Mouse (Mus musculus): Measurements from ENCODE around the gene 1700022I11Rik. TPM values are rescaled to one million over a fixed set of nuclear protein-coding genes. Genes with fewer than 3 reads are reported as not detected.

Gene 1700022I11Rik
- polyA plus RNA-seq, 1 experiment from 2014 or later: 0.56 TPM

- H3K27ac ChIP-seq: peak within 1 kb of the TSS; percentile 51
These were observed 41.0 kb downstream of the 1700022I11Rik start, which contains the start of gene Fancg for GRCm38 (mm10) chr4:43010161-43011038. Fancg (minus strand) TSS chr4:43010506.

GRCm38 (mm10) chr4:43012091-43012490 is 42.7 kb downstream of the 1700022I11Rik start:
- H3K9ac ChIP-seq: no peak overlapping the region
- H3K27me3 ChIP-seq: no peaks in the 10 kb centered on the region
- no peak overlapping the region for H3K4me2 ChIP-seq
- no peaks in the 10 kb centered on the region for H3K9me3 ChIP-seq
- no peak overlapping the region for H3K27ac ChIP-seq
- 0 out of 2 replicates have a peak, but pooled peaks cover 4% of the 10 kb centered on the region for H3K36me3 ChIP-seq
- 97% methylated on average over 1 of the region's 1 CpGs for WGBS
- no peak for ATAC-seq (ENCODE audit: borderline replicate concordance, extremely low read depth, low FRiP score, low TSS enrichment)
- H3K4me1 ChIP-seq: peaks cover 15% of the 10 kb centered on the region
- no peak overlapping the region for H3K4me3 ChIP-seq

More at GRCm38 (mm10) chr4:43010161-43011038, 41.0 kb downstream of the 1700022I11Rik start, which contains the start of gene Fancg:
- Histone ChIP-seq H3K4me2 (peak within 1 kb of the TSS; percentile 79), H3K9me3 (no peaks in the 10 kb centered on the region), H3K36me3 (0 out of 2 replicates have a peak, but pooled peaks cover 4% of the 10 kb centered on the region), H3K9ac (peak within 1 kb of the TSS; percentile 67), H3K4me1 (peaks cover 15% of the 10 kb centered on the region), H3K4me3 (peak within 1 kb of the TSS; percentile 83), H3K27me3 (no peaks in the 10 kb centered on the region)
- peak; percentile 91 for ATAC-seq (ENCODE audit: borderline replicate concordance, extremely low read depth, low FRiP score, low TSS enrichment)
- WGBS: 1% methylated on average over 37 of the region's 37 CpGs

- Histone ChIP-seq H3K4me3 (no peak overlapping the region), H3K36me3 (peaks cover 53% of the 10 kb centered on the region), H3K27me3 (no peaks in the 10 kb centered on the region), H3K4me2 (no peak overlapping the region), H3K4me1 (no peaks in the 10 kb centered on the region), H3K9me3 (no peaks in the 10 kb centered on the region), H3K9ac (no peak overlapping the region), H3K27ac (no peak overlapping the region)
- 89% methylated on average over 4 of the region's 4 CpGs for WGBS
- ATAC-seq (ENCODE audit: borderline replicate concordance, extremely low read depth, low FRiP score, low TSS enrichment): no peak
These were observed 48.8 kb downstream of the 1700022I11Rik start for GRCm38 (mm10) chr4:43018156-43018555.

GRCm38 (mm10) chr4:43019176-43019575 is 49.8 kb downstream of the 1700022I11Rik start:
- 90% methylated on average over 10 of the region's 10 CpGs for WGBS
- no peak for ATAC-seq (ENCODE audit: borderline replicate concordance, extremely low read depth, low FRiP score, low TSS enrichment)
- Histone ChIP-seq H3K27me3 (no peaks in the 10 kb centered on the region), H3K4me1 (no peaks in the 10 kb centered on the region), H3K9ac (no peak overlapping the region), H3K36me3 (peaks cover 53% of the 10 kb centered on the region), H3K27ac (no peak overlapping the region), H3K4me3 (no peak overlapping the region), H3K9me3 (no peaks in the 10 kb centered on the region), H3K4me2 (no peak overlapping the region)

GRCm38 (mm10) chr4:43019641-43020465 is 50.4 kb downstream of the 1700022I11Rik start:
- Histone ChIP-seq H3K36me3 (peaks cover 53% of the 10 kb centered on the region), H3K9me3 (no peaks in the 10 kb centered on the region), H3K27me3 (no peaks in the 10 kb centered on the region), H3K4me1 (peaks cover 6% of the 10 kb centered on the region), H3K4me3 (no peak overlapping the region), H3K4me2 (no peak overlapping the region), H3K27ac (no peak overlapping the region), H3K9ac (no peak overlapping the region)
- 87% methylated on average over 23 of the region's 23 CpGs for WGBS
- ATAC-seq (ENCODE audit: borderline replicate concordance, extremely low read depth, low FRiP score, low TSS enrichment): no peak

GRCm38 (mm10) chr4:43020876-43021275 is 51.5 kb downstream of the 1700022I11Rik start:
- H3K36me3 ChIP-seq: peaks cover 53% of the 10 kb centered on the region
- no peak overlapping the region for H3K4me2 ChIP-seq
- 85% methylated on average over 16 of the region's 16 CpGs for WGBS
- H3K27ac ChIP-seq: no peak overlapping the region
- ATAC-seq (ENCODE audit: borderline replicate concordance, extremely low read depth, low FRiP score, low TSS enrichment): no peak
- H3K27me3 ChIP-seq: no peaks in the 10 kb centered on the region
- no peaks in the 10 kb centered on the region for H3K9me3 ChIP-seq
- H3K4me1 ChIP-seq: peaks cover 7% of the 10 kb centered on the region
- H3K4me3 ChIP-seq: no peak overlapping the region
- no peak overlapping the region for H3K9ac ChIP-seq

GRCm38 (mm10) chr4:43021341-43021740 is 51.9 kb downstream of the 1700022I11Rik start:
- Histone ChIP-seq H3K27ac (no peak overlapping the region), H3K36me3 (peaks cover 53% of the 10 kb centered on the region), H3K4me1 (peaks cover 7% of the 10 kb centered on the region), H3K27me3 (no peaks in the 10 kb centered on the region), H3K4me2 (no peak overlapping the region), H3K9me3 (no peaks in the 10 kb centered on the region), H3K4me3 (no peak overlapping the region), H3K9ac (no peak overlapping the region)
- no peak for ATAC-seq (ENCODE audit: borderline replicate concordance, extremely low read depth, low FRiP score, low TSS enrichment)
- WGBS: 79% methylated on average over 17 of the region's 17 CpGs

GRCm38 (mm10) chr4:43024673-43025072 is 55.3 kb downstream of the 1700022I11Rik start:
- Histone ChIP-seq H3K4me2 (peak overlapping the region; percentile 75), H3K27me3 (no peaks in the 10 kb centered on the region), H3K9me3 (no peaks in the 10 kb centered on the region), H3K9ac (peak overlapping the region; percentile 49), H3K36me3 (peaks cover 58% of the 10 kb centered on the region), H3K4me1 (peaks cover 9% of the 10 kb centered on the region), H3K4me3 (peak overlapping the region; percentile 62), H3K27ac (peak overlapping the region; percentile 92; the same call in 1 of the 2 replicates)
- ATAC-seq (ENCODE audit: borderline replicate concordance, extremely low read depth, low FRiP score, low TSS enrichment): no peak
- WGBS: 73% methylated on average over 14 of the region's 14 CpGs

GRCm38 (mm10) chr4:43025084-43025960 is 55.9 kb downstream of the 1700022I11Rik start, which contains the start of gene Pigo:
Pigo (minus strand) TSS chr4:43025819.
- Histone ChIP-seq H3K4me2 (peak within 1 kb of the TSS; percentile 75), H3K9me3 (no peaks in the 10 kb centered on the region), H3K4me3 (peak within 1 kb of the TSS; percentile 62), H3K27me3 (no peaks in the 10 kb centered on the region), H3K27ac (peak within 1 kb of the TSS; percentile 92), H3K36me3 (peaks cover 59% of the 10 kb centered on the region), H3K4me1 (peaks cover 15% of the 10 kb centered on the region), H3K9ac (peak within 1 kb of the TSS; percentile 49)
- WGBS: 5% methylated on average over 42 of the region's 42 CpGs
- ATAC-seq (ENCODE audit: borderline replicate concordance, extremely low read depth, low FRiP score, low TSS enrichment): peak; percentile 91

GRCm38 (mm10) chr4:43029121-43029520 is 59.7 kb downstream of the 1700022I11Rik start:
- WGBS: 93% methylated on average over 7 of the region's 7 CpGs
- Histone ChIP-seq H3K36me3 (peaks cover 39% of the 10 kb centered on the region), H3K27ac (no peak overlapping the region), H3K27me3 (no peaks in the 10 kb centered on the region), H3K4me2 (no peak overlapping the region), H3K9me3 (no peaks in the 10 kb centered on the region), H3K4me1 (peaks cover 27% of the 10 kb centered on the region), H3K9ac (no peak overlapping the region), H3K4me3 (no peak overlapping the region)
- ATAC-seq (ENCODE audit: borderline replicate concordance, extremely low read depth, low FRiP score, low TSS enrichment): no peak

GRCm38 (mm10) chr4:43029749-43030148 is 60.3 kb downstream of the 1700022I11Rik start:
- H3K4me2 ChIP-seq: peak overlapping the region; percentile 72
- H3K9ac ChIP-seq: no peak overlapping the region
- peaks cover 41% of the 10 kb centered on the region for H3K36me3 ChIP-seq
- H3K27me3 ChIP-seq: no peaks in the 10 kb centered on the region
- peaks cover 22% of the 10 kb centered on the region for H3K4me1 ChIP-seq
- 91% methylated on average over 9 of the region's 9 CpGs for WGBS
- no peak for ATAC-seq (ENCODE audit: borderline replicate concordance, extremely low read depth, low FRiP score, low TSS enrichment)
- no peak overlapping the region for H3K27ac ChIP-seq
- H3K9me3 ChIP-seq: no peaks in the 10 kb centered on the region
- H3K4me3 ChIP-seq: 0 out of 2 replicates have a peak overlapping the region, but pooled peaks have one; percentile 73
